Mouse (Mus musculus) right cerebral cortex, adult 2 months (tissue): ENCODE measurements at regions not wholly inside any gene's neighbourhood (a gene's known extent, or its start where the extent isn't known, plus 50 kb on each side); places are given as distances from the start of the nearest gene placed in this dataset.

Source experiments
- DNase-seq, 2 experiments: peaks; one replicate each; pipeline ENCODE4 v3.0.0; 2021 to 2022; ENCODE audit warnings: low spot score in 2 of 2

DNA sequence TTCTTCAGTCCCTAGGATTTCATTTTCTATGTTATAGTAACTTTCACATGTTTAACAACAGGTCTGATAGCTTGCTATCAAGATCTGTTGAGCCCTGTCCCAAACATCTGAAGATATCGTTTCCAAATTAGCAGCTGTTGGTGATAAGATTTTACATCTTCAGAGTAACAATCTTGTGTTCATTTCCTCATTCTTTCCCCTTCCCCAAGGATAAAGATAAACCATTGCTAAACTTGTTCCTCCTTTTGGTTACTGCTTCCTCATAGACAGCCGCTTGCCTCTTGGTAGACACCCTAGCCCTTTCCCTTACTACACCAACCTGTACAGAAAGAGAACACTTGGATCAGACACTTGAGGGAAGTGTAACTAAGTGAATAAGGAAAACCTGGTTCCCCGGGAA lies 58.6 kb downstream of the Kcnrg start:
- no peak for DNase-seq

DNA sequence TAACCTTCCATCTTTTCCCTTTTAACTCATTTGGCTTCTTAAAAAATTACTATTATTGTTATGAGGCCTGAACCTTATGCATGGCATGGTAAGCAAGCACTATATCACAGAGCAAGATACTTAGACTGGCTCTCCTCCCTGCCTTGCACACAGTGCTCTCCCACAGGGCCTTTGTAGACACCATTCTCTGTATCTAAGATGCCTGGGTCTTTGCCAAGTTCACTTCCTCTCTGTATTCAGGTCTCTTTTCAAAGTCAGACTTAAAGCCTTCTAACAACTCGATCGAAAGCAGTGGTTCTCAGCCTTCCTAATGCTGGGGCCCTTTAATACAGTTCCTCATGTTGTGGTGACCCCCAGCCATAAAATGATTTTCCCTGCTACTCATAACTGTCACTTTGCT lies 65.9 kb downstream of the Kcnrg start:
- DNase-seq: no peak

GRCm38 (mm10) chr14:61678107-61678506 lies 70.8 kb downstream of the Kcnrg start:
- no peak for DNase-seq

- DNase-seq: peak; percentile 73 to 80
These were observed 73.8 kb downstream of the Kcnrg start for GRCm38 (mm10) chr14:61680818-61681707.

- peak; percentile 71 to 84 for DNase-seq
These were observed 74.7 kb downstream of the Kcnrg start for GRCm38 (mm10) chr14:61681708-61682701.

DNA sequence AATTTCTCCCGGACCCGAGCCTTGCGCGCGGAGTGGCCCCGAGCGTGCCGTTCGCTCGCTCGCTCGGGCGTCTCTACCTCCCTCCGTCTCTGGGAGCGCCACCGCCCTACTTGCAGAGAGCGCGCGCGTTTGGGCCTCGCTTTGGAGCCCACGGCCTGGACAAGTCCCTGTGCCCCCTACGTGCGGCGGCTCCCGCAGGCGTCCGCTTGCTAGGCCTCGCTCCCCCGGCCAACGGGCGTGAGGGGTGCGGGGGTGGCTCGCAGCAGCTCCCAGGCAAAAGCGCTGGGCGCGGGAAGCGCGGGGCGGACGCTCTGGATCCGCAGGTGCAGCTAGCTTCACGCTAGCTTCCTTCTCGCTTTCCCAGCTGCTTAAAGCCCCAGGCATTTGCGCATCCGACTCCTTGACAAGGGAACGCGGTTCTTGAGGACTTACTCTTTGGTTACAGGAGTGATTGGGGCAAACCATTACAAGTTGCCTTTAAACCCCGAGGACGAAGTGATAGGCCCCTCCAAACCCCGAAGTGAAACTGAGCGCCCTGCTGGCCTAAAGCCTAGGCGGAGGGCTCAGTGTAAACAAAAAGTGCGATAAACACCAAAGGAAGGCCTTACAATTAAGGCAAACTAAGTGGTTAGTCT lies 75.6 kb downstream of the Kcnrg start:
- peak; percentile 53 to 71 for DNase-seq

- no peak for DNase-seq
These were observed 76.1 kb downstream of the Kcnrg start for GRCm38 (mm10) chr14:61683356-61683740.

DNA sequence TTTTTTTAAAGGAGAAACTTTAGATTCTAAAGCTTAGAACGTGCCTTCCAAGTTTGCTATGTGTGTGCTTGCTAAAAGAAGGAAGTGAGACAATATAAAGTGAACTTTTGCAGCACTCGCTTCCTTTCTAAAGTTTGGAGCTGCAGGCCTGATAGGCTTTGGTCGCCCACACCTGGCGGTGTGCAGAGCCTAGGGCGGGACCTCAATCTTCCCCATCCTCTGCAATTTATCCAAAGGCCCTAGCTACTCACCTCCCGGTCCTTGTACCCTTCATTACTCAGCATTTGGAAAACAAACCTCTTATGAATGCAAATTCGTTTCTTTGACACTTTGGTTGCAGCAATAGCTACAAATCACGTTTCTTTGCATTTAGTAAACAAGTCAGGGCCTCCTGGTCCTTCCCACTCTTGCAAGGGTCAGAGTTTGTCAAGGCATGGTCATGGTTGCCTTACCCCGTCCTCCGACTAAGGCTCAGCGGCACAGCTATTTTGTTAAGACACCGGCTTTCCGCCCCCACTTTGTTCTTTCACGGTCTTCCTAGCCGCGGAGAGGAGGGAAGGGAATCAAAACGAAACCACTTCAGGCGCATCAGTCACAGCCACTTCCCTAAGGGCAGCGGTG lies 76.6 kb downstream of the Kcnrg start:
- DNase-seq: peak in 1 of 2 experiments; percentile 18

DNA sequence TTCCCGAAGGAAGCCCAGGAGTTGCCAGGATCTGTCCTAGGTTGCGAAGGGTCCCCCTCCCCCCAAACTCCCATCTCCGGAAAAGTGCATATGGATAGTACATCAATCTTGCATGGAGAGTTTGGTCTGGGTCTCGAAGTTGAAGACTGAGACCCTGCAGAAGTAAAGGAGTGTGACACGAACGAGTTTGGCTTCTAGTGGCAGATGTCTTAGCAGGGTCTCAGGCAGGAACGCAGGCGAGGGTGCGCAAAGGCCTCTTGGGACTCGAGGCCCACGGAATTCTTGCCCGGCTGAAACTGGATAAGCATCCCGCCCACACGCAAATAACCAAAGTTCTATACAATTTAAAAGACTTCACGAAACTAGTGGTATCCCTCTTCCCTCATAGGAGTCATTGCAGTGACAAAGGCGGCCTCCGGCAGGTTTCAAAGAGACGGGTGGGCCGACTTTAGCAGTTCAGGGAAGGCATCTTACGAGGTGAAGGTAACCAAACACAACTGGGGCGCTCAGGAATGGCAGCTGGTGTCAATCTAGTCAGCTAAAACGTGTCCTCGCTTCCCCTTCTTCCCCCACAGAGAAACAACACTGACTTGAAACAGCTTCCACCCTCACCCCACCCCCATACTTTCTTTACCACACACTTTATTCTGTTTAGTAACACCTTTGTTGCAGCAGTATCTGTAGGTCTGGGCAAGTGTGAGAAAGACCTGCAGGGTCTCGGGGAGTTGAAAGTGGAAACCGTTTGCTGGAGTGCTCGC lies 77.4 kb downstream of the Kcnrg start:
- DNase-seq: no peak

DNA sequence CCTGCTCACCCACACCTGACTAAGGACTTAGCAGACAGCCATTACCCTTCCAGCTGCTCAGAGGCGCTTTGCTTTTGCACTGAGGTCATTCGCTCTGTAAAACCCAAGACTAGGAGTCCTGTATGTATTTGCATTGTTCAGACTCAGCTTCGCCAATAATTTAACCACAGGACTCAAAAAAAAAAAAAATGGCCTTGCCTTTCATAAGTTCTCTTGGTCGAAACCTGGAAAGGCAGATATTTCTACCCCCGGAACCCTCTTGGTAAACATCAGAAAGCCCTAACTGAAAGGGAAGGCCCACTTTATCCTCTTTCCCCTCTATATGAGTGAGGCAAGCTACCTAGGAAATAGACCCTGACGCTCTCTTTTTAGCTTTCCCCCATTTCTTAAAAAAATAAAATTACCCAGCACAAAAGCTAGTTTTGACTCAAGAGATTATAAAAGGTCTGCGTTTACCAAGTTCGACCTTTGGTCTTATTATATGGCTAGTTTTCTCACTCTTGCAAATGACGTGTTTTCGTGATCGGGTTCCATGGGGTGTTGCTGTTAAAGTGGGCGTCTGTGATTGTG lies 78.1 kb downstream of the Kcnrg start:
- DNase-seq: no peak

DNA sequence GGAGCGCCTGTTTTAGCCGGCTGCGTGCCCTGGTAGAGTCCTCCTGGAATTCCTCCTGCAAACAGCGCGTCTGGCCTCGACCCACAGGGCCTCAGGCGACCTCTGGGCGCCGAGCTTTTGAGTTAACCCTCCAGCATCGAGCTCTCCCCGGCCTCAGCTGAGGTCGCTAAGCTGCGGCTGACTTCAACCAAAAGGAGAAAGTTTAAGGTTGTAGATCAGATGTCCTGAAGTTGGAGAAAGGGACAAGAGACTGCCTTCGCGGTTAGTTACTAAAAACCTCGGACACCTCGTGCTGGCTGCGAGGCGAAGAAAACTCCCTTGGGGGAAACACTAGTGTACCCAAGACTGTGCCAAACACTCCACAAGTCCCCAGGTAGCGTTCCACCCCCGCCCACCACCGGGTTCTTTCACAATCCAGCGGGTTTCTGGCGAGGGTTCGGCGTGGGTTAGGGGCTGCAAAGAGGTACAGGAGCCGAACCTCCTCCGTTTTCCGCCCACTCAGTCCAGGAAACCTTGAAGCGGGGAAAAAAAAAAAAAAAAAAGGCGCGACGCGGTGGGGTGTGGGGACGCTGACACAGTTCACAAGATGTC lies 78.9 kb downstream of the Kcnrg start:
- DNase-seq: no peak

GRCm38 (mm10) chr14:61686821-61687341 lies 79.6 kb downstream of the Kcnrg start:
- DNase-seq: peak in 1 of 2 experiments; percentile 11

DNA sequence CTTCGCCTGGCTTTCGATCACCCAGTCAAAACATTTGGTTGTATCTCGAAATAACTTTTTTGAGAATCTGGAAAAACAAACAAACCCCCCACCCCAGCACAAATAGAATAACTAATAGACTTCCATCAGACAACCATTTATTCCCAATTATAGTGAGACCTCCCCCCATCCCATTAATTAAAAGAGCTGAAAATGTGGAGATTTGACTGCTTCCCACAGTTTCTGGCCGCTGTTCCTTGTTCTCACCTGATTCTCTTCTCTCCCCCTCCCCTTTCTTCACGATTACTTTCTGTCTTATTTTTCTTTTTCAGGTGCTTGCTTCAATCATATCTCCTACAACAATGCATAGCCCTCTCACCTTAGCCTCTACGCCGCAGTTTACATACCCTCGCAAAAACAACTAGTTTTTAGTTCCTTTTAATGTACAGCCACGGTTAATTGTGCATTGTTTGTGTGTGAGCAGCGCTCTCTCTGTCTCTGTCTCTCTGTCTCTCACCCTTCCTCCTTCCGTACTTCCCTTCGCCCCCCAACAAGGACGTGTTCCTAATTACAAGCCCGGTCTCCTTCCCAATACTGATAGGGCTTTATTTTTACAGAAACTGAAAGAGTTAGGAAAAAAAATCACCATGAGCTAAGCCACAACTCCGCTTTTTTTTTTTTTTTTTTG lies 80.2 kb downstream of the Kcnrg start:
- DNase-seq: no peak

DNA sequence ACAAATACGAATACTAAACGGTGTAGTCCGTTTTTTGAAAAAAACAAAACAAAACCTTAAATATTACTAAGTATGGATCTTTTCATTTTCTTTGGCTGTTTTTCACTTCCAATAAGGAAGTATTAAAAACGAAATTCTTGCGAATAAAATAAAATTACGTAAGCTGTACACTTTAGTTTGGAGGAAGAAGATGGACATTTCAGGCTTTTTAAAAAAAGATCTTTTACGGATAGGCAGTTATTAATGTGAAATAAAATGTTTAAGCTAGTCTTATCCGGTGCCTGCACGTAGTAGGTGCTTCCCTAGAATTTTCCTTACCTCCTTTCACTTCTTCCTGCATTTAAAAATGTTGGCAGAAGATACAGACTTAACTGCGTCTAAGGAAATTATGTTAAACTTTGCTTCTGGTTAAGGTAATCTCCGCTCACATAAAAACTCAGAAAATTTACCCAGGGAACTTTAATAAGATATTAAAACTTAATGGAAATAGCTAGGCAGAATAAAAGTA lies 80.8 kb downstream of the Kcnrg start:
- DNase-seq: no peak

GRCm38 (mm10) chr14:61688666-61689065 lies 81.4 kb downstream of the Kcnrg start:
- no peak for DNase-seq

DNA sequence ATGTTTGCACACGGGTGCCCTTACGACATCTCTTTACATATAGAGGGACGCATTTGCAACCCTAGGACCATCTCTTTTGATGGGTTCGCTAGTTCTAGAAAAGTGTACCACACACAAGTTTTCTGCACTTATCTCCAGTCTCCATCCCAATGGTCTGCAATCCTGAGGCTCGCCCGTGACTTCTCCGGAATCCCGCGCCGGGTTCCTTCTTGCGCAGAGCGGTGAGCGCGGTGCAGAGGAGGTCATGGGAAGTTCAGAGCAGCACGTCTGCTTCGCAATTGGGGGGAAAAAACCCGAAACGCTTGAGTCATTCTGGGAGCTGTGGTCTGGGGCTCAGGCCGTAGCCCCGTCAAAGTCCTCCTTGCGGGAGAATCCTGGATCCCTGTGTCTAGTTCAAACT lies 82.0 kb downstream of the Kcnrg start:
- no peak for DNase-seq

GRCm38 (mm10) chr14:61689776-61690175 lies 82.5 kb downstream of the Kcnrg start:
- DNase-seq: no peak

GRCm38 (mm10) chr14:61691785-61692372 lies 84.6 kb downstream of the Kcnrg start:
- no peak for DNase-seq

- DNase-seq: no peak
These were observed 87.5 kb downstream of the Kcnrg start for GRCm38 (mm10) chr14:61694796-61695195.
